Mouse (Mus musculus) MEL (cell line): ENCODE data around the gene Hoxc5. TPM values are rescaled to one million over a fixed set of nuclear protein-coding genes. Genes with fewer than 3 reads are reported as not detected.

ENCODE experiments used
- DNase-seq: peaks from one replicate; pipeline ENCODE4 v3.0.0; 2011; ENCODE audit warnings: low read depth, low spot score
- H3K27ac ChIP-seq: 2 replicates; pipeline ENCODE4 v1.5.1; 2012; ENCODE audit warnings: low read depth, mild to moderate bottlenecking, control low read depth, low read length, moderate library complexity; ENCODE audit not compliant: control insufficient read depth
- H3K27me3 ChIP-seq, 2 experiments: fragments of 150-350 bp in 1 of 2; sonication (generic) in 1 of 2; 2 replicates each; pipeline ENCODE4 v1.6.1; 2012; ENCODE audit warnings: low read length in 2 of 2, mild to moderate bottlenecking in 2 of 2, improper control_type of control experiment in 1 of 2, moderate library complexity in 1 of 2; ENCODE audit not compliant: insufficient read depth in 2 of 2, control insufficient read depth in 1 of 2
- H3K36me3 ChIP-seq, 2 experiments: 2 replicates each; pipeline ENCODE4 v1.6.1; 2012 to 2014; ENCODE audit warnings: low read length in 2 of 2, improper control_type of control experiment in 1 of 2, inconsistent platforms in 1 of 2, mild to moderate bottlenecking in 1 of 2; ENCODE audit not compliant: insufficient read depth in 2 of 2, control insufficient read depth in 1 of 2
- H3K4me1 ChIP-seq, 2 experiments: fragments of 150-350 bp in 1 of 2; sonication (generic) in 1 of 2; 2 replicates each; pipeline ENCODE4 v1.6.1; 2012; ENCODE audit warnings: low read length in 2 of 2, improper control_type of control experiment in 1 of 2, mild to moderate bottlenecking in 1 of 2; ENCODE audit not compliant: insufficient read depth in 2 of 2, control insufficient read depth in 1 of 2
- H3K4me3 ChIP-seq, 2 experiments: fragments of 150-350 bp in 1 of 2; sonication (generic) in 1 of 2; 2 replicates each; pipeline ENCODE4 v1.5.1; 2012; ENCODE audit warnings: low read depth in 2 of 2, low read length in 2 of 2, mild to moderate bottlenecking in 2 of 2, moderate library complexity in 2 of 2, control low read depth in 1 of 2, improper control_type of control experiment in 1 of 2; ENCODE audit not compliant: control insufficient read depth in 1 of 2, insufficient read depth in 1 of 2
- H3K79me2 ChIP-seq: 2 replicates; pipeline ENCODE4 v1.6.1; 2012; ENCODE audit warnings: mild to moderate bottlenecking, low read length, moderate library complexity; ENCODE audit not compliant: control insufficient read depth, poor library complexity, insufficient read depth
- H3K9ac ChIP-seq: 2 replicates; pipeline ENCODE4 v1.6.1; 2012; ENCODE audit warnings: low read depth, mild to moderate bottlenecking, control low read depth, low read length, moderate library complexity; ENCODE audit not compliant: control insufficient read depth, poor library complexity, severe bottlenecking
- H3K9me3 ChIP-seq: fragments of 150-350 bp; sonication (generic); replicated peaks from 2 replicates; pipeline ENCODE4 v1.6.1; 2012; ENCODE audit warnings: mild to moderate bottlenecking, low read length, improper control_type of control experiment, moderate library complexity; ENCODE audit not compliant: insufficient read depth
- CHD1 ChIP-seq: IDR thresholded peaks from 2 replicates; pipeline ENCODE4 v1.6.1; 2012; ENCODE audit warnings: low read depth, mild to moderate bottlenecking, inconsistent platforms, low read length, improper control_type of control experiment
- CTCF ChIP-seq, 3 experiments: IDR thresholded peaks in 2 of 3; conservative IDR thresholded peaks in 1 of 3; 2 replicates each; pipeline ENCODE4 v1.5.1; 2011 to 2012; ENCODE audit warnings: low read length in 3 of 3, low read depth in 2 of 3, mild to moderate bottlenecking in 2 of 3, improper control_type of control experiment in 1 of 3, inconsistent platforms in 1 of 3, mixed read lengths in 1 of 3, moderate library complexity in 1 of 3; ENCODE audit not compliant: control insufficient read depth in 1 of 3, insufficient read depth in 1 of 3, poor library complexity in 1 of 3, severe bottlenecking in 1 of 3
- HCFC1 ChIP-seq: IDR thresholded peaks from 2 replicates; pipeline ENCODE4 v1.6.1; 2012; ENCODE audit warnings: low read depth, mild to moderate bottlenecking, inconsistent platforms, low read length, improper control_type of control experiment, moderate library complexity
- KAT2A ChIP-seq: conservative IDR thresholded peaks from 2 replicates; pipeline ENCODE4 v1.6.1; 2012; ENCODE audit warnings: low read depth, low read length, improper control_type of control experiment, inconsistent platforms
- MEF2A ChIP-seq: IDR thresholded peaks from 2 replicates; pipeline ENCODE4 v1.6.1; 2014; ENCODE audit warnings: low read depth, mild to moderate bottlenecking, inconsistent platforms, low read length, improper control_type of control experiment; ENCODE audit not compliant: poor library complexity, insufficient replicate concordance, severe bottlenecking; ENCODE audit errors: extremely low read depth
- MXI1 ChIP-seq: IDR thresholded peaks from 2 replicates; pipeline ENCODE4 v1.6.1; 2011; ENCODE audit warnings: mild to moderate bottlenecking, low read depth, low read length, improper control_type of control experiment
- NRF1 ChIP-seq: IDR thresholded peaks from 2 replicates; pipeline ENCODE4 v1.6.1; 2014; ENCODE audit warnings: low read depth, mild to moderate bottlenecking, inconsistent platforms, low read length, improper control_type of control experiment, moderate library complexity; ENCODE audit not compliant: poor library complexity, insufficient read depth, severe bottlenecking
- POLR2AphosphoS2 ChIP-seq: IDR thresholded peaks from 2 replicates; pipeline ENCODE4 v1.6.1; 2011; ENCODE audit warnings: low read length, improper control_type of control experiment
- POLR2AphosphoS5 ChIP-seq: IDR thresholded peaks from 2 replicates; pipeline ENCODE4 v1.6.1; 2012; ENCODE audit warnings: low read depth, borderline replicate concordance, mild to moderate bottlenecking, inconsistent platforms, low read length, moderate library complexity, mixed read lengths
- RCOR1 ChIP-seq: IDR thresholded peaks from 2 replicates; pipeline ENCODE4 v1.6.1; 2012; ENCODE audit warnings: low read depth, mild to moderate bottlenecking, inconsistent platforms, low read length, improper control_type of control experiment
- SIN3A ChIP-seq: IDR thresholded peaks from 2 replicates; pipeline ENCODE4 v1.6.1; 2012; ENCODE audit warnings: low read length, improper control_type of control experiment, inconsistent platforms
- TAL1 ChIP-seq: IDR thresholded peaks from 2 replicates; pipeline ENCODE4 v1.6.1; 2012; ENCODE audit warnings: mild to moderate bottlenecking, inconsistent platforms, low read length, moderate library complexity, mixed read lengths
- UBTF ChIP-seq: IDR thresholded peaks from 2 replicates; pipeline ENCODE4 v1.6.1; 2012; ENCODE audit warnings: low read depth, mild to moderate bottlenecking, inconsistent platforms, low read length, improper control_type of control experiment, moderate library complexity, borderline replicate concordance; ENCODE audit not compliant: insufficient read depth
- USF2 ChIP-seq, 2 experiments: IDR thresholded peaks; 2 replicates each; pipeline ENCODE4 v1.6.1; 2011 to 2012; ENCODE audit warnings: improper control_type of control experiment in 2 of 2, low read length in 2 of 2, borderline replicate concordance in 1 of 2, inconsistent platforms in 1 of 2, low read depth in 1 of 2, mild to moderate bottlenecking in 1 of 2; ENCODE audit not compliant: insufficient read depth in 1 of 2
- ZC3H11A ChIP-seq: IDR thresholded peaks from 2 replicates; pipeline ENCODE4 v1.6.1; 2012; ENCODE audit warnings: low read depth, mild to moderate bottlenecking, inconsistent platforms, low read length, improper control_type of control experiment
- ZKSCAN1 ChIP-seq: IDR thresholded peaks from 2 replicates; pipeline ENCODE4 v1.6.1; 2012; ENCODE audit warnings: low read depth, mild to moderate bottlenecking, inconsistent platforms, low read length, improper control_type of control experiment, moderate library complexity
- ZMIZ1 ChIP-seq: IDR thresholded peaks from 2 replicates; pipeline ENCODE4 v1.6.1; 2012; ENCODE audit warnings: low read depth, mild to moderate bottlenecking, inconsistent platforms, low read length, improper control_type of control experiment, moderate library complexity
- ZNF384 ChIP-seq: IDR thresholded peaks from 2 replicates; pipeline ENCODE4 v1.6.1; 2012; ENCODE audit warnings: low read depth, mild to moderate bottlenecking, inconsistent platforms, low read length, improper control_type of control experiment
- polyA plus RNA-seq, 2 experiments: library from polyadenylated mRNA; stranded (reverse) in 1 of 2; unstranded in 1 of 2; fragments of >175 nt in 1 of 2; fragments of >200 nt in 1 of 2; gene quantifications; 2 replicates each; pipeline versions ENCODE4 v1.2.1 to v1.2.4; 2012; ENCODE audit warnings: low replicate concordance in 2 of 2, low read depth in 1 of 2; ENCODE audit not compliant: insufficient read length in 2 of 2, insufficient read depth in 1 of 2, missing spikeins in 1 of 2
- total RNA-seq: library from RNA; depleted of rRNA; stranded (reverse); fragments of 300-350 nt; gene quantifications from 2 replicates; pipeline ENCODE4 v1.2.3, GENCODE M21; 2012

The Hoxc5 gene
- total and polyA plus RNA-seq, 3 experiments, result 0.46 to 3.0 TPM; not detected in 1

GRCm38 (mm10) chr15:103015406-103016166 is 48.3 kb downstream of the Hoxc5 start:
- Histone ChIP-seq H3K9me3 (no peaks in the 10 kb centered on the region), H3K9ac (no peak overlapping the region), H3K36me3 (no peaks in the 10 kb centered on the region), H3K4me3 (no peak overlapping the region), H3K27ac (no peak overlapping the region), H3K4me1 (no peaks in the 10 kb centered on the region), H3K79me2 (peaks cover 7% of the 10 kb centered on the region; the same call in 1 of the 2 replicates), H3K27me3 (no peaks in the 10 kb centered on the region)
- TF ChIP-seq ZC3H11A (no peak), ZNF384 (no peak)
- DNase-seq, result no peak

DNA sequence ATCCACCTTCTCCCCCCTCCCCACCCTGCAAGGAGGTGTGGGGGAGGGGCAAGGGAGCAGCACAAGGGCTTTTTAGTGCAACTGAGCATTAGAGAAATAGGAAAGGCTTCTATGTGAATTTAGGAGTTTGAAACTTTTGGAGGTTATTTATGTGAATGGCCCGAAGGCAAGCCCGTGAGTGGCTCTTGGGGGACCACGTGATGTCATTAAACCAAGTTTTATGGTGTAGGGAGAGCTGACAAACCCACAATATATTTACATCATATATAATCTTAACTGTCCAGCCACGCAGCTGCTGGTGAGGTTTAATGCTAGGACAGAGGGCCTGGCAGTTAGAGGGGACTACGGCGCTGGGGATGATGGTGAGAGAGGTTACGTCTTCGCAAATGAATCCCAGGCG is 51.4 kb downstream of the Hoxc5 start, which contains the start of gene Hoxc4:
TSS of gene Hoxc4 (plus strand) at position 299 of the 400 bp plus-strand sequence.
- Histone ChIP-seq H3K79me2 (no peaks in the 10 kb centered on the region), H3K9me3 (no peaks in the 10 kb centered on the region), H3K9ac (no peak within 1 kb of the TSS), H3K36me3 (peaks cover 0 to 11% of the 10 kb centered on the region in 2 experiments; a peak in 2 of 4 replicates), H3K4me1 (peaks cover 5 to 8% of the 10 kb centered on the region in 2 experiments), H3K27ac (no peak within 1 kb of the TSS), H3K4me3 (no peak within 1 kb of the TSS), H3K27me3 (no peaks in the 10 kb centered on the region)
- TF ChIP-seq ZNF384 (no peak), POLR2AphosphoS2 (no peak), USF2 (IDR thresholded peaks at IDR 0.05; ENCODE audit: borderline replicate concordance in 1 of 2, insufficient read depth in 1 of 2, low read depth in 1 of 2, low read length in 2 of 2) (no peak), CHD1 (no peak), RCOR1 (no peak), MEF2A (no peak), CTCF (IDR thresholded peaks at IDR 0.05 in 2 of 3, conservative IDR thresholded peaks at IDR 0.05 in 1 of 3; ENCODE audit: control insufficient read depth in 1 of 3, insufficient read depth in 1 of 3, low read depth in 2 of 3, low read length in 3 of 3, poor library complexity in 1 of 3, severe bottlenecking in 1 of 3) (no peak), MXI1 (no peak), ZMIZ1 (no peak), SIN3A (no peak), KAT2A (no peak), ZKSCAN1 (no peak), HCFC1 (no peak), TAL1 (no peak), UBTF (no peak), NRF1 (no peak), POLR2AphosphoS5 (no peak)
- no peak for DNase-seq
